Mouse (Mus musculus): ENCODE measurements around the gene Mst1r. TPM values are rescaled to one million over a fixed set of nuclear protein-coding genes. Genes with fewer than 3 reads are reported as not detected.

Gene Mst1r
- polyA plus RNA-seq, 1 experiment: 1.8 TPM

DNA sequence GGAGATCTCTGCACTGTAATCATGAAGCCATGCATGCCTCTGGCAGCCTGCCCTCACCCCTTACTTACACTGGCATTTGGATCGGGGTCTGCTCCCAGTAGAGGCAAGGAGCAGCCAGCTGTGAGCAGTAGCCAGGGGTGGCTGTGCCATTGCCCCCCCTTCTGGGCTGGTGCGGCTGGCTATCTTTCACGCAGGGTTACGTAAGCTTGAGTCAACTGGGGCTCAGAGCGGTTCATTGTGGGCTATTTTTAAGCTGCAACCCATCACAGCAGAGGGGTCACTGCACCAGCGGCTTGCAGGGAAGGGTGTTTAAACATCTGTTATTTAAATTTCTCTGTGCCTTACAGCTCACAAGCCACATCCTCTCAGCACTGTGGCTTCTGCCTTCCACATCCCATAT, 17.3 kb downstream of the Mst1r start:
- DNase-seq (ENCODE audit: low read depth in 1 of 2, low spot score in 2 of 2): no peak
- Histone ChIP-seq H3K4me1 (ENCODE audit: control insufficient read depth, insufficient read depth, insufficient read length) (no peaks in the 10 kb centered on the region), H3K4me3 (ENCODE audit: extremely low read depth, insufficient read depth, insufficient read length) (no peak overlapping the region), H3K27me3 (ENCODE audit: control insufficient read depth, insufficient read depth, low read length) (no peaks in the 10 kb centered on the region), H3K36me3 (ENCODE audit: control insufficient read depth, insufficient read depth, low read length) (no peaks in the 10 kb centered on the region), H3K27ac (ENCODE audit: insufficient read depth, low read length) (no peak overlapping the region)
- WGBS: 13% methylated on average over 6 of the region's 6 CpGs
- TF ChIP-seq POLR2A (IDR thresholded peaks at IDR 0.05; ENCODE audit: low read depth, low read length) (no peak), CTCF (IDR thresholded peaks at IDR 0.05; ENCODE audit: extremely low read depth, insufficient read depth, insufficient read length, insufficient replicate concordance) (no peak)

DNA sequence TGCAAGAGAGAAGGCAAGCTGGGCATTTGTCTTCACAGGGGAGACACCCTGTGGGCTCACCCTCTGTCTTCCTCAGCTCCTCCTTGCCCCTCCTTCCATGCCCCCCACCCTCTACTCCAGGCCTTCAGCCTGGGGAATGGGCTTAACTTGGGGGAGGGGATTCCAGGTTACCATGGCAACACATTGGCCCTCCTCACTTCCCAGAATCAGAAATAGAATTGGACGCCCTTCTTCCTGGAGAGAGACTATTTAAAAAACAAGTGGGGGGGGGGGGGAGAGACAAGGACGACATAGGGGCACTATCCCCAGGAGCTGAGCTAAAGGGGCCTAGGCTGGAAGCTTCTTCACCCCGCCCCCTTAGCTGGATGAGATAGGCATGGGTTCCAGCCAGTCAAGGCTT, 18.6 kb downstream of the Mst1r start:
- Histone ChIP-seq H3K4me1 (ENCODE audit: control insufficient read depth, insufficient read depth, insufficient read length) (no peaks in the 10 kb centered on the region), H3K36me3 (ENCODE audit: control insufficient read depth, insufficient read depth, low read length) (no peaks in the 10 kb centered on the region), H3K4me3 (ENCODE audit: extremely low read depth, insufficient read depth, insufficient read length) (no peak overlapping the region), H3K27me3 (ENCODE audit: control insufficient read depth, insufficient read depth, low read length) (no peaks in the 10 kb centered on the region), H3K27ac (ENCODE audit: insufficient read depth, low read length) (no peak overlapping the region)
- DNase-seq (ENCODE audit: low read depth in 1 of 2, low spot score in 2 of 2): no peak
- WGBS: 64% methylated on average over 3 of the region's 3 CpGs
- TF ChIP-seq POLR2A (IDR thresholded peaks at IDR 0.05; ENCODE audit: low read depth, low read length) (no peak), CTCF (IDR thresholded peaks at IDR 0.05; ENCODE audit: extremely low read depth, insufficient read depth, insufficient read length, insufficient replicate concordance) (no peak)

DNA sequence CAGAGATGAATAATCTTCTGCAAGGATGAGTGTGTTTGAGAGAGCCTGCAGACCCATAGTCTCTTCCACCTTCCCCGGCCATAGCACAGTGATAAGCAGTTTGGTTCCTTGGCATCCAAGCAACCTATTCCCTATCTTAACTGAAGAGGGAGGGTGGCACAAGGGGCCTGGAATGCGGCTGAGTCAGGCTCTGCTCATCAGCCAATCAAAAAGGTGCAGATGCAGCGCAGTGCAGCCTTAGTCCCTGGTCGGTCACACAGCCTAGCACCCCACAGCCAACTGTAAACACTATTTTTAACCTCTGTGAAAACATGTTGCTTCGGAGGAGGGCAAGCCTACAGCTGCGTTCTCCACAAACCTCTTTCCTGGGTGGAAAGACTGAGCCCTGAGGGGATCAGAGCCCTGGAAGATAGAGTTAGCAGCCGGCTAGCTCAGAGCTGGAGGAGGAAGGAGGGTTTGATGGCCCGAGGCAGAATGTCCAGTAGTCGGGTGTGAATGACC, 20.3 kb downstream of the Mst1r start:
- DNase-seq (ENCODE audit: low read depth in 1 of 2, low spot score in 2 of 2): no peak
- H3K36me3 ChIP-seq (ENCODE audit: control insufficient read depth, insufficient read depth, low read length): no peaks in the 10 kb centered on the region
- TF ChIP-seq POLR2A (IDR thresholded peaks at IDR 0.05; ENCODE audit: low read depth, low read length) (no peak), CTCF (IDR thresholded peaks at IDR 0.05; ENCODE audit: extremely low read depth, insufficient read depth, insufficient read length, insufficient replicate concordance) (no peak)
- no peaks in the 10 kb centered on the region for H3K27me3 ChIP-seq (ENCODE audit: control insufficient read depth, insufficient read depth, low read length)
- 52% methylated on average over 9 of the region's 9 CpGs for whole genome bisulfite sequencing
- H3K4me1 ChIP-seq (ENCODE audit: control insufficient read depth, insufficient read depth, insufficient read length): no peaks in the 10 kb centered on the region
- H3K27ac ChIP-seq (ENCODE audit: insufficient read depth, low read length): no peak overlapping the region
- no peak overlapping the region for H3K4me3 ChIP-seq (ENCODE audit: extremely low read depth, insufficient read depth, insufficient read length)

DNA sequence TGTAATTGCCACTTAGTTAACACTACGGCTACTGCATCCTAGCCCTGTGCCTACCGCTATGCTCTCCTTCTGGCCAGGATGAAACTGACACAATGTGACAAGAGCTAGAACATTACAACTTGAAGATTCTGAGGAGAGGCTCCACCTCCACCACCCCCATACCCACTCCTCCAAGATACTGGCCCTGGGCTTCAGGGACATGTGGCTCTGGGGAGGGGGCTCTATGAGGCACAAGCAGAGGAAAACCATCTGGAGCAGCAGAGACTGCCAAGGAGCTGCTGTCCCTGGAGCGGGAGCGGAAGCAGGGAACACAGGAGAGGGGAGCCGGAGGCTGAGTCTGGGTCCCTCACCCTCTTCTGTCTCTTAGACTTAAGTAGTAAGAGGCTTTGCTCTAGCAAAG, 21.1 kb downstream of the Mst1r start:
- 89% methylated on average over 5 of the region's 5 CpGs for WGBS
- Histone ChIP-seq H3K27me3 (ENCODE audit: control insufficient read depth, insufficient read depth, low read length) (no peaks in the 10 kb centered on the region), H3K4me3 (ENCODE audit: extremely low read depth, insufficient read depth, insufficient read length) (no peak overlapping the region), H3K27ac (ENCODE audit: insufficient read depth, low read length) (no peak overlapping the region), H3K4me1 (ENCODE audit: control insufficient read depth, insufficient read depth, insufficient read length) (no peaks in the 10 kb centered on the region), H3K36me3 (ENCODE audit: control insufficient read depth, insufficient read depth, low read length) (no peaks in the 10 kb centered on the region)
- TF ChIP-seq CTCF (IDR thresholded peaks at IDR 0.05; ENCODE audit: extremely low read depth, insufficient read depth, insufficient read length, insufficient replicate concordance) (no peak), POLR2A (IDR thresholded peaks at IDR 0.05; ENCODE audit: low read depth, low read length) (no peak)
- no peak for DNase-seq (ENCODE audit: low read depth in 1 of 2, low spot score in 2 of 2)

DNA sequence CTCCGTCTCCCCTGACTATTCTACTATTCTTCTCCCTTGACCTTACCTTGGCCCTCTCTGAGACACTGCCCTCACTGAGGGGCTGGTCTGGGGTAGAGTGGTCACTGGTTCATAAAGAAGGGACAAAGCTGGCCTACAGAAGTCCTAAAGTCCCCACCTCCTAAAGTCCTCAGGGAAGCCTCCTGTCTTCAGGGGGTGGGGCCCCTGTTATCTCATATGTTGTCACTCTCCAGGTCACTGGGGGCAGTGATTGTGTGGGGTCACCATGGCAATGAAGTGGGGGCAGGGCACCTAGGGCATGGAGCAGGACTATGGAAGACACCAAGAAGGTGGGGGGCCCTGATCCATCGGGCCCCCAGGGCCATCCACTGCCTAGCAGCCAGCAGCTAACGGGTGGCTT, 21.5 kb downstream of the Mst1r start, which contains the start of gene Actl11:
Actl11 (plus strand) TSS at position 301 of the 400 bp plus-strand sequence.
- Histone ChIP-seq H3K36me3 (ENCODE audit: control insufficient read depth, insufficient read depth, low read length) (no peaks in the 10 kb centered on the region), H3K27me3 (ENCODE audit: control insufficient read depth, insufficient read depth, low read length) (no peaks in the 10 kb centered on the region)
- 82% methylated on average over 3 of the region's 3 CpGs for WGBS

DNA sequence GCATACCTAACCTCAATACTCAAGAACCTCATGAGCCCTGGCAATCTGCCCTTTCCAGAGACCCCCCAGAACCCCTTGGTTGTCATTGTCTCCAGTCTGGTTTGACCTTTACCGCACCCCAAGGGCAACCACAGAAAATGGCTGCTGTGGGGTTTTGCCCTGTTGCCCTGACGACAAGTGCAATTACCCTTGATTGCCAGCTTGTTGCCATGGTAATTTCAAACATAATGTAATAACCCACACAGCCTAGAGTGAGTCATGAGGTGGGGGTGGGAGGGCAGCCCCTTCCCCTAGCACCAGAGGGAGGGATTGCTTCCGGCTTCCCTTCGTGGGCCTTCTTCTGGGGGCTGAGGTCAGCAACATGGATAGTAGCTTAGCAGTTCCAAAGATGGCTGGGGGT, 25.5 kb downstream of the Mst1r start:
- 85% methylated on average over 4 of the region's 4 CpGs for WGBS
- peaks cover 11% of the 10 kb centered on the region for H3K27me3 ChIP-seq (ENCODE audit: control insufficient read depth, insufficient read depth, low read length)
- DNase-seq (ENCODE audit: low read depth in 1 of 2, low spot score in 2 of 2): no peak
- peaks cover 6% of the 10 kb centered on the region; the same call in 1 of the 2 replicates for H3K4me1 ChIP-seq (ENCODE audit: control insufficient read depth, insufficient read depth, insufficient read length)
- TF ChIP-seq POLR2A (IDR thresholded peaks at IDR 0.05; ENCODE audit: low read depth, low read length) (no peak), CTCF (IDR thresholded peaks at IDR 0.05; ENCODE audit: extremely low read depth, insufficient read depth, insufficient read length, insufficient replicate concordance) (no peak)
- no peak overlapping the region for H3K27ac ChIP-seq (ENCODE audit: insufficient read depth, low read length)
- H3K36me3 ChIP-seq (ENCODE audit: control insufficient read depth, insufficient read depth, low read length): no peaks in the 10 kb centered on the region
- H3K4me3 ChIP-seq (ENCODE audit: extremely low read depth, insufficient read depth, insufficient read length): no peak overlapping the region

More for the DNA sequence above, 21.5 kb downstream of the Mst1r start, which contains the start of gene Actl11:
- DNase-seq (ENCODE audit: low read depth in 1 of 2, low spot score in 2 of 2): no peak
- H3K27ac ChIP-seq (ENCODE audit: insufficient read depth, low read length): no peak within 1 kb of the TSS
- no peak within 1 kb of the TSS for H3K4me3 ChIP-seq (ENCODE audit: extremely low read depth, insufficient read depth, insufficient read length)
- no peaks in the 10 kb centered on the region for H3K4me1 ChIP-seq (ENCODE audit: control insufficient read depth, insufficient read depth, insufficient read length)
- no peak for TF ChIP-seq CTCF (IDR thresholded peaks at IDR 0.05; ENCODE audit: extremely low read depth, insufficient read depth, insufficient read length, insufficient replicate concordance)

DNA sequence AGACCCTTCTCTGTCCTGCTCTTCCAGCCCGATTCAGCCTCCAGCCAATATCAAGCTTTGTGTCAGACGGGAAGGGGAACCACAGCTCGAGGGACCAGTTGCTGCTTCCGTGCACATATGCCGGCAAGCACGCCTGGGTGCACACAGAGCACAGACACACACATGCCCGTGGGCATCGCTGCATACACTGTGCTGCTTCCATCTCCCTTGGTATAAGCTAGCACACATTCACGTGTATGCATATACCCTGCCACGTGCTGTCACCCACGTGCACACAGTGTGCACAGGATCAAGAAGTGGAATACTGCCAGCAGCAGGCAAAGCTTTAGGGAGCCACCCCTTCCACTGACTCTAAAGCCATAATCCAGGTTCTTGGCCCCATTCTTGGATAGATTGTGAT, 27.5 kb downstream of the Mst1r start:
- DNase-seq (ENCODE audit: low read depth in 1 of 2, low spot score in 2 of 2): no peak
- TF ChIP-seq CTCF (IDR thresholded peaks at IDR 0.05; ENCODE audit: extremely low read depth, insufficient read depth, insufficient read length, insufficient replicate concordance) (no peak), POLR2A (IDR thresholded peaks at IDR 0.05; ENCODE audit: low read depth, low read length) (no peak)
- Histone ChIP-seq H3K27ac (ENCODE audit: insufficient read depth, low read length) (no peak overlapping the region), H3K27me3 (ENCODE audit: control insufficient read depth, insufficient read depth, low read length) (peaks cover 11% of the 10 kb centered on the region), H3K4me3 (ENCODE audit: extremely low read depth, insufficient read depth, insufficient read length) (no peak overlapping the region), H3K36me3 (ENCODE audit: control insufficient read depth, insufficient read depth, low read length) (no peaks in the 10 kb centered on the region), H3K4me1 (ENCODE audit: control insufficient read depth, insufficient read depth, insufficient read length) (peaks cover 6% of the 10 kb centered on the region; the same call in 1 of the 2 replicates)
- WGBS: 82% methylated on average over 11 of the region's 11 CpGs
